Mouse (Mus musculus) forebrain, embryonic 10.5 days (tissue): Measurements from ENCODE around the gene Pdk2. TPM values are rescaled to one million over a fixed set of nuclear protein-coding genes. Genes with fewer than 3 reads are reported as not detected.
A peak's percentile ranks its signal among the peaks of the same experiment; 100 is the strongest.

ENCODE experiments used
- DNase-seq: peaks from one replicate; pipeline ENCODE4 v3.0.0-alpha.2; 2017; ENCODE audit warnings: low spot score; ENCODE audit errors: extremely low spot score
- H3K27ac ChIP-seq: fragments of 300-500 bp; sonication (generic); 2 replicates; pipeline ENCODE4 v1.5.1; 2016; ENCODE audit warnings: mild to moderate bottlenecking
- H3K27me3 ChIP-seq: fragments of 300-500 bp; sonication (generic); 2 replicates; pipeline ENCODE4 v1.6.1; 2016; ENCODE audit warnings: mild to moderate bottlenecking; ENCODE audit not compliant: poor library complexity, severe bottlenecking
- H3K36me3 ChIP-seq: fragments of 300-500 bp; sonication (generic); replicated peaks from 2 replicates; pipeline ENCODE4 v1.6.1; 2016; ENCODE audit warnings: mild to moderate bottlenecking, moderate library complexity
- H3K4me1 ChIP-seq: fragments of 300-500 bp; sonication (generic); 2 replicates; pipeline ENCODE4 v1.6.1; 2016
- H3K4me3 ChIP-seq: fragments of 300-500 bp; sonication (generic); 2 replicates; pipeline ENCODE4 v1.5.1; 2016; ENCODE audit warnings: mild to moderate bottlenecking, moderate library complexity
- H3K9me3 ChIP-seq: fragments of 300-500 bp; sonication (generic); 2 replicates; pipeline ENCODE4 v1.6.1; 2016; ENCODE audit warnings: mild to moderate bottlenecking, moderate library complexity
- WGBS: fragments of 180-500 bp; shearing (Covaris S2); methylation state at CpG from one replicate; pipeline ENCODE4 v1.1.7; 2016; 5-methylcytosine and 5-hydroxymethylcytosine counted together
- polyA plus RNA-seq: library from polyadenylated mRNA; unstranded; fragments of >200 nt; fragmentation: Nextera tagmentation; extraction: Ambion mirVana; gene quantifications from 2 replicates; pipeline ENCODE4 v1.2.1, GENCODE M21; 2016

The Pdk2 gene
- polyA plus RNA-seq, 1 experiment from 2014 or later = 12.5 TPM

DNA sequence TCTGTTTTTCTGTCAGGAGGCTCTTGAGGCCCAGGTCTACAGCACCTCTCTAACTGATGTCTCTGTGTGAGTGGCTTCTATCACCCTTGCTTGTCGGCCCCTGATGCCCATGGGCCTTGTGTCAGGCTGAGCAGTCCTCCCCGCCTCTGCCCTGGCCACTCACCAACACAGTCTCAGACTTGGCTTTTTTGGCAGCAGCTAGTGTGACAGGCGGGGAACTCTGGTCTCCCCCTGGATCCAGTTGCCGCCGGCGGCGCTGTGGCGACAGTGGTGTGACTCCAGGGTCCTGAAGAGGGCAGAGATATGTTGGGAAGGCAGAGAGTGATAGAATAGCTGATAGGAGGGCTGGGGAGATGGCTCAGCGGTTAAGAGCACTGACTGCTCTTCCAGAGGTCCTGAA is 11.9 kb upstream of the Pdk2 start:
- 78% methylated on average over 9 of the region's 9 CpGs for WGBS
- Histone ChIP-seq H3K4me3 (no peak overlapping the region), H3K4me1 (peaks cover 20% of the 10 kb centered on the region), H3K27ac (no peak overlapping the region), H3K27me3 (peaks cover 27% of the 10 kb centered on the region), H3K9me3 (no peaks in the 10 kb centered on the region), H3K36me3 (peaks cover 15% of the 10 kb centered on the region; the same call in 1 of the 2 replicates)
- no peak for DNase-seq

DNA sequence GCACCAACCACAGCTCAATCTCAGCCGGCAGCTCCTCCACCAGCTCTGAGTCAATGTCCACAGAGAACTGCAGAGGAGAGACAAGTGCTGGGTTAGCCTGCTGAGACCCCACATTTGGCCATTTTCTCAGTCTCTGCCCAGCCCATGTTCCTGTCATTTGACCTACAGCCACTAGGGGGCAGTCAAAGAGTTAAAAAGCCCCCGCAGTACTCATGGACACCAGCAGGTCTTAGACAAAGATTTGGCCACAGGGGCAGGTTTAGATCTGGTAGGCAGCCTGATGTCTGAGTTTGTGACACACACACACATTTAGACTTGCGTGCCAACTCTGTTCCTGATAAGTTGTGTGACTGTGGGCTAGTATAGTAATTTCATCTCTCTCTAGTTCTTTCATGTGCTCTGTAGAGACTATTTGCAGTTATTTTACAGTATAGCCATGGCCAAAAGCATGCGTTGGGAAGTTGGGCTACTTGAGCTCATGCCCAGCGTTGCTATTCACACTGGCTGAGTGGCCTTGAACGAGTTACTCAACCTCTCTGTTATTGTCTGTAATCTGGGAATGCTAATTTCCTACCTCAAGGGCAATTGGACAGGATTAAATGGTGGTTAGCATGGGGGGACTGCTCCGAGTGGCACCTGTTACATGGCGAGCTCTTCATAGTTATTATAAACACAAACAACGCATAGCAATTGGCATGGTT is 6.0 kb upstream of the Pdk2 start:
- H3K4me3 ChIP-seq = no peak overlapping the region
- H3K27ac ChIP-seq = no peak overlapping the region
- peaks cover 16% of the 10 kb centered on the region; the same call in 1 of the 2 replicates for H3K27me3 ChIP-seq
- peak; percentile 68 for DNase-seq
- 63% methylated on average over 9 of the region's 9 CpGs for WGBS
- H3K36me3 ChIP-seq = 0 out of 2 replicates have a peak, but pooled peaks cover 5% of the 10 kb centered on the region
- H3K4me1 ChIP-seq = peaks cover 6% of the 10 kb centered on the region; the same call in 1 of the 2 replicates
- no peaks in the 10 kb centered on the region for H3K9me3 ChIP-seq

DNA sequence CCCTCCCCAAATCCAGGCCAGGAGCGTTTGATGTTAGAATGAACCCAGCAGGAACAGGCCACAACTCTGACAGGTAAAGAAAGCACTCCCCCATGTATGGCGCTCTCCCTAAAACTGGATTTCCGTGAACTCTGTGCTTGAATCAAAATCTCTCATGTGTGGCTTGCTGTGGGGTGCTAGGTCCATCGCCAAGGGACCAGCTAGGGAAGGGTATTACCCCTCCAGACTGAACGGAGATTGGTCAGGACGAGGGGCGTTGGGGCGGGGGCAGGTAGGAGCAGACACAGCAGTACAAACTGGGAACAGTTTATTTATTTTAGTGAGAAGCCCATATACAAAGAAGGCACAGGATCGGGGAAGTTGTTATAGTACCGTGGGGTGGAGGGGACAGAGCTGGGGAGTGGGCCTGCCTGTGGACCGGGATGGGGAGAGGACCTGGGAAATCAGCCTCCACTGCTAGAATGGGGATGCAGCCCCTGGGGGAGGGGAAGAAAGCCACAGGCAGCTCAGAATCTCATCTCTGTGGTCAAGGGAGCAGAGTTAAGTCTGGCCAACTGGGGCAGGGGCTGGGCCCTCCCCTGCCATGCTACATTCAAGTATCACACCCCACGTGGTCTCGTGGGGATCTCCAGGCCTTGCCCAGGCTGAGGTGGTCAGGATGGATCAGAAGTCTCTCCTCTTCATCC is 3.2 kb upstream of the Pdk2 start:
- WGBS = 53% methylated on average over 12 of the region's 13 CpGs
- Histone ChIP-seq H3K4me3 (no peak overlapping the region), H3K9me3 (no peaks in the 10 kb centered on the region), H3K4me1 (peaks cover 31% of the 10 kb centered on the region), H3K36me3 (no peaks in the 10 kb centered on the region), H3K27me3 (peaks cover 29% of the 10 kb centered on the region), H3K27ac (no peak overlapping the region)
- no peak for DNase-seq

DNA sequence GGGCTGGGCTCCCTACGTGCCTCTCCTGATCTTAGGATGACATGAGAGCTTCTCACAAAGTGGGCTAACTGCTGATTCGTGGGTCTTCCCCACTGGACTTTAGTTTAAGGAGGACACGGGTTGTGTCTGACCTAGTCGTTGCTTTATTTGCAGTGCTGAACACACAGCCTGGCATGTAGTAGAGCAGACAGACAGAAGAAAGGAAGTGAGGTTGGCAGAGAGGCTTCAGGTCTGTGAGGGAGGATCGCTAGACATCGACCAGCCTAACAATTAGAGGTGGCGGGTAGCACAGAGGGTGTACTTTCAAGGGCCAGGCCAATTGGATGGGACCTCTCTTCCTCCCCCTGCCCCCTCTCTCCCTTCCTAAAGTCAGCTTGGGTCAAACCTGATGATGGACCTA is 2.5 kb upstream of the Pdk2 start:
- Histone ChIP-seq H3K27ac (no peak overlapping the region), H3K4me3 (no peak overlapping the region), H3K27me3 (peaks cover 33% of the 10 kb centered on the region), H3K9me3 (no peaks in the 10 kb centered on the region), H3K4me1 (peaks cover 31% of the 10 kb centered on the region), H3K36me3 (no peaks in the 10 kb centered on the region)
- DNase-seq = no peak
- 56% methylated on average over 7 of the region's 7 CpGs for WGBS

DNA sequence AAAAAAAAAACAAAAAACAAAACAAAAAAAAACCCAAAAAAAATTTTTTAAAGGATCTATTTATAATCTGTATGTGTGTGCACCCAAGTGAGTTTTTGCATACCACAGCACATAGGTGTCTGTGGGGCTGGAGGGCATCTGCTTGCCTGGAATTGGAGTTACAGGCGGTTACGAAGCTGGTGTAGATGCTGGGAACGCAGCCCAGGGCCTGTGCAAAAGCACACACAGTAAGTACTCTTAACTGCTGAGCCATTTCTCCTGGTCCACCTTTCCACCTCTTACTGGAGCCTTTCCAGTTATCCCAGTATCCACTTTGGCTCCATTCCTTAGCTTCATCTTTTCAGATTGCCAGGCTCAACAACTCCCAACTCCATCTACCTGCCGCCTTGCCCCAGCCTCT is 1.9 kb upstream of the Pdk2 start:
- WGBS = 94% methylated on average over 4 of the region's 4 CpGs
- H3K36me3 ChIP-seq = no peaks in the 10 kb centered on the region
- peaks cover 33% of the 10 kb centered on the region for H3K27me3 ChIP-seq
- H3K27ac ChIP-seq = no peak overlapping the region
- peaks cover 31% of the 10 kb centered on the region for H3K4me1 ChIP-seq
- H3K9me3 ChIP-seq = no peaks in the 10 kb centered on the region
- H3K4me3 ChIP-seq = no peak overlapping the region
- DNase-seq = no peak

DNA sequence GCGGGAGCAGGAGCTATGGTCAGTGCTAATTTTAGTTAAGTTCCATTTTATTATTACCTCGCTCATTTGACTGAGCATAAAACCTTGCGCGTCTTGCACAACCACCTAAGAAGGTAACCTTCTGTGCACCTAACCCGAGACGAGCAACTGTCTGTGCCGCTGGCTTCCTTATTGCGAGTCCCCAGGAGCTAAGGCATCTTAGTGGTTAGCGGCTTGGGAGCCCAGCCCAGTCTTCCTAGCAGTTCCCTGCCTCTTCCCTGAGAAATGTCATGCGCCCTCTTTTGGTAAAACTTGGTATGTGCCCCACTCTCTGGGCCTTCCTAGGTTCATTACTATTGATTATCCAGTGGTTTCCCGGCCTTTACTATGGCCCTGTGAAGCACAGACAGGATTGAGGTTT is 942 bp upstream of the Pdk2 start:
- Histone ChIP-seq H3K9me3 (no peaks in the 10 kb centered on the region), H3K27me3 (peaks cover 33% of the 10 kb centered on the region), H3K4me1 (peaks cover 29% of the 10 kb centered on the region), H3K27ac (peak overlapping the region; percentile 59; the same call in 1 of the 2 replicates), H3K36me3 (no peaks in the 10 kb centered on the region), H3K4me3 (peak overlapping the region; percentile 81)
- DNase-seq = peak; percentile 82
- WGBS = 1% methylated on average over 11 of the region's 11 CpGs

DNA sequence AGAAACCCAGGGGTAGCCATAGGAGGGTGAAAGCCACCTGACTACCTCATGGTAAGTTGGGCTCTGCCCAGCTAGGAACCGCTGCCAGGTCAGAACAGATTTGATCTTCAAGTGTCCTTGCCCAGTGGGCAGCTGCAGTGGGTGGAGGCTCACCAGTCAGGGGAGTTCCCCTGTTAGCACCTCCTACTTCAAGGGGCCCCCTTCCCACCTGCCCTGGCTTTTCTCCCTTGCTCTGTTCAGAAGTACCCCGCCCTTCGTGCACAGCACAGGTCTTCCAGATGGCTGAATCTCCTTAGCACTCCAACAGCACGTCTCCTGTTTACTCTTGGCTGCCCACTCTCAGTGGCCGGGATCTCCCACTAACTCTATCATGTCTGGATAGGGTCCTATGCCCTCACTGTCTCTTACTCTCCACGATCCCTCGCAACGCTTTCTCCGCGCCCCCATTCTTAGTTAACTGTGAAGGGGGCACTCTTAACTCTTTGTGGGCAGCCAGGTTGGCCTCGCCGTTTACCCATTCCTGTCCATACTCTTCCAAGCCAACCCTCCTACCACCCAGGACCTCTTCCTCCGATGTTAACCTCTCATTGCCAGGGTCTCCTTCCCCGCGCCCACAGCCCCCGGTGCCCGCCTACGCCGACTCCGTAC is 539 bp downstream of the Pdk2 start:
- no peak for DNase-seq
- H3K9me3 ChIP-seq = no peaks in the 10 kb centered on the region
- 1% methylated on average over 20 of the region's 20 CpGs for WGBS

DNA sequence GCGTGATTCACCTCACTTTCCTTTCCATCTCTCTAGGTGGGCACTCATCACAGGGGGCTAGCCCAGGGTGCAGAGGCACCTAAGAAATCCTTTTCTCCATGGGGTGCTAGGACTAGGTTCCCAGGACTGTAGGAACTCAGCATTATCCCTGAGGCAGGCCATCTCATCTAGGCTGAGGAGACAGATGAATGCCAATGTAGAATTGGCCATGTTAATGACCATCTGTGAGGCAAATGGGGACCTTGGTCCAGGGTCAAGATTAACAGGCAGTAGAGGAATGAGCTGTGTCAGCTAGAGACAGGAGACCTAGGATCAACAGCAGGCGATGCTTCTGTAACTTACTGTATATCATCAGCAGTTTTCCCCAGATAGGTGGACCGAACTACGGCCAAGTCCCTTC is 1.4 kb downstream of the Pdk2 start:
- DNase-seq = no peak
- 87% methylated on average over 4 of the region's 4 CpGs for WGBS
- Histone ChIP-seq H3K27ac (no peak overlapping the region), H3K9me3 (no peaks in the 10 kb centered on the region), H3K27me3 (peaks cover 33% of the 10 kb centered on the region), H3K4me1 (peaks cover 32% of the 10 kb centered on the region), H3K36me3 (no peaks in the 10 kb centered on the region), H3K4me3 (peak overlapping the region; percentile 81; the same call in 1 of the 2 replicates)

More for the DNA sequence above, 539 bp downstream of the Pdk2 start:
- Histone ChIP-seq H3K4me1 (peaks cover 29% of the 10 kb centered on the region), H3K27ac (peak overlapping the region; percentile 78), H3K27me3 (peaks cover 33% of the 10 kb centered on the region), H3K4me3 (peak overlapping the region; percentile 81), H3K36me3 (no peaks in the 10 kb centered on the region)

DNA sequence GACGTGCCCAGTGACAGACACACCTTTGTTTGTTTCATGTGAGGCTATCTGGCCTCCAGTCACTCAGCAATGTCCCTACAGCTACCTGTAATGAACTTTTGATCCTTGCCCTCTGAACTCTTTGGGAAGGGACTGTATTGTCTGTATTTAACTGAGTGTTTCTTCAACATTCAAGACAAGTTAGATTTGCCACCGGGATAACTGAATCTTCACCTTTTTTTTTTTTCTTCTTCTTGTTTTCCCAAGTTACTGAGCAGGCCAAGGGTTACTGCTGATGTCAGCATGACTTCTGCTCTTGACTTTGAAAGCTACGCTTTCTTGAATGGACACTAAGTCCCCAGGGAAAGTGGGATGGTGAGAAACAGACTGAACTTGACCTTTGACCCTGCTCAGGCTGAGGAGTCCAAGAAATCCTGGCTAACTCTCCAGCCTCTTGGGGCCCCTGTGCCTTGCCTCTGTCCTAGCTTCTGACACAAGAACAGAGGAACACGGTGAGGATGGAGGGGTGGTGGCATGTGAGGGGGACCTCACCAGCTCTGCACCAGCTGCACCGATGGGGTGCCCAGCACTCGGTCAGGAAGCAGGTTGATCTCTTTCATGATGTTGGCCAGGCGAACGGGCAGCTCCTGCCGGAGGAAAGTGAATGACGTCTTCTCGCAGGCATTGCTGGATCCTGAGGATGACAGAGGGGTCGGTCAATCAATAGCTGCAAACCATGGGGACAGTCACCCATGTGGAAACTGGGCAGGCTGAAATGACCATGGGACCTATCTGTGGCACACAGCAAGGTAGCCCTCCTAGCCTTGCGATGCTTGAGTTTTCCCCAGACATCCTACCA is 2.1 kb downstream of the Pdk2 start:
- no peak overlapping the region for H3K4me3 ChIP-seq
- no peak for DNase-seq
- H3K27ac ChIP-seq = no peak overlapping the region
- H3K9me3 ChIP-seq = no peaks in the 10 kb centered on the region
- H3K4me1 ChIP-seq = peaks cover 34% of the 10 kb centered on the region
- H3K27me3 ChIP-seq = peaks cover 33% of the 10 kb centered on the region
- H3K36me3 ChIP-seq = no peaks in the 10 kb centered on the region
- WGBS = 85% methylated on average over 13 of the region's 13 CpGs

DNA sequence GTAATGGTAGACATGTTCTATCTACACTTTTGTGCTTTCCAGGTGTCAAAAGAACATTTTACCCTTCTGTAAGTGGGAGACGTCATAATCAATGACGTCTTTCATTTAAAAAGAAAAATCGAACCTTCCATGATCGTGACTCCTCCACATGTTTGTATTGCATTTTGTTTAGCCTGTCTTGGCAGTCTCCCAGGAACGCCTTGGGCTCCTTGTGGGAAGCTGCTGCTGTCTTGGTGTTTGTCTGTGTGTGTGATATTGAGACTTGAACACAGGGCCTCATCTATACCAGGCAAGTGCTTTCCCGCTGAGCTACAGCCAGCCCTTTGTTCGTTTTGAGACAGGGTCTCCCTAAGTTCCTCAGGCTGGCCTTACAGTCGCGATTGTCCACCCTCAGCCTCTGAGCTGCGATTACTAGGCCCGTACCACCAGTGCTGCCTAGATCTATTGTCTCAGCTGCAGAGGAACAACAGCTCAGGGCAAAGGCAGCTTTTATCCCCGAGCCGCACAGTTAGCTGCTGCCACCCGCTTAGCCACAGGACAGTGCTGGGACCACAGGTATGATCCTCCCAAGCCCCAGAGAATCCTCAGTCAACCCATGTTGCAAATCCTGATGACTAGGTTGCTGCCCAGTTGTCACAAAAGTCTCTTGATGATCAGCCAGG is 2.9 kb downstream of the Pdk2 start:
- Histone ChIP-seq H3K4me1 (peaks cover 40% of the 10 kb centered on the region), H3K27me3 (peaks cover 30% of the 10 kb centered on the region), H3K9me3 (no peaks in the 10 kb centered on the region), H3K36me3 (no peaks in the 10 kb centered on the region), H3K27ac (no peak overlapping the region), H3K4me3 (no peak overlapping the region)
- 73% methylated on average over 14 of the region's 14 CpGs for WGBS
- no peak for DNase-seq

DNA sequence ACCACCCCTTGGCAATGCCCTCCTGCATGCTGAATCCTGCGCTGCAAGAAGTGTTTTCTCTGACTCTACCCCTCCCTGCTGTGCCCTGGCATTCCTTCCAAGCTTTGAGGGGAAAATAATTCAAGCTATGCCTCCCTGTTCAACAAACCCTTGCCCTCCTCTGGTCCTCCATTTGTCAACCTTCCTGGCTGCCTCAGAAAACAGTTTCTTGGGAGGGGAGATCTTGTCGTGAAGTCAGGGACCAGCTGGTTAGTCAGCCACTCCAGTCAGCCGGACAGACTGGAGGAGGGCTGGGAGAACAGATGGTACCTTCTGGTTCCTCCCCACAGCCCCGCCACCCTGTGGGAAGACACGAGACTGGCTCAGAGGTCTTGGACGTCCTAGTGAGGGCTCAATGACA is 3.8 kb downstream of the Pdk2 start:
- H3K36me3 ChIP-seq = no peaks in the 10 kb centered on the region
- WGBS = 71% methylated on average over 6 of the region's 6 CpGs
- H3K27ac ChIP-seq = 0 out of 2 replicates have a peak overlapping the region, but pooled peaks have one; percentile 6
- peaks cover 43% of the 10 kb centered on the region for H3K4me1 ChIP-seq
- DNase-seq = no peak
- no peak overlapping the region for H3K4me3 ChIP-seq
- H3K27me3 ChIP-seq = peaks cover 28% of the 10 kb centered on the region
- no peaks in the 10 kb centered on the region for H3K9me3 ChIP-seq

DNA sequence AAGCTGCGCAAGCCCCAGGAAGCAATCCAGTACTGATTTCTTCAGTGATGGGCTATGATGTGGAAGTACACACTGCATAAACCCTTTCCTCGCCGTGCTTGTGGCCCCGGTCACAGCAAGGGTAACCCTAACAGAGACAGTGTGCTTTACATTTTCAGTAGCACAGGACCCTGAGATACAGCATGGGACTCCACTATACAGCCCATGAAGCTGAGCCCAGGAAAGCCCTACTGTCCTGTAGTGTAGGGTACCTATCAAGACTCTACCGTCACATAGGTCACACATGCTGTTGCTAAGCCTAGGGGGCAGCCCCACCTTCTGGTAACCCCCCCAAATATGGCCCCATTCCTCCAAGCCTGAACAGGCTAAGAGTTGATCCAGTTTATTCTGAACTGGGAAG is 4.6 kb downstream of the Pdk2 start:
- Histone ChIP-seq H3K27ac (no peak overlapping the region), H3K27me3 (peaks cover 28% of the 10 kb centered on the region), H3K4me3 (no peak overlapping the region), H3K36me3 (no peaks in the 10 kb centered on the region), H3K4me1 (peaks cover 35% of the 10 kb centered on the region), H3K9me3 (no peaks in the 10 kb centered on the region)
- DNase-seq = no peak
- WGBS = 94% methylated on average over 5 of the region's 5 CpGs
